Mouse (Mus musculus) ES-Bruce4 (cell line): ENCODE results near the gene Mex3a.

Experiments
- CTCF ChIP-seq: IDR thresholded peaks from one replicate; pipeline ENCODE4 v1.8.1; 2011; ENCODE audit warnings: low read depth, low read length
- POLR2A ChIP-seq: IDR thresholded peaks from one replicate; pipeline ENCODE4 v1.8.1; 2011; ENCODE audit warnings: low read length; ENCODE audit not compliant: insufficient read depth

GRCm38 (mm10) chr3:88499580-88499979 lies 32.6 kb upstream of the Mex3a start:
- TF ChIP-seq CTCF (no peak), POLR2A (no peak)
